ENCODE assay signal across 10 mouse cellular contexts in the genomic region with DNA sequence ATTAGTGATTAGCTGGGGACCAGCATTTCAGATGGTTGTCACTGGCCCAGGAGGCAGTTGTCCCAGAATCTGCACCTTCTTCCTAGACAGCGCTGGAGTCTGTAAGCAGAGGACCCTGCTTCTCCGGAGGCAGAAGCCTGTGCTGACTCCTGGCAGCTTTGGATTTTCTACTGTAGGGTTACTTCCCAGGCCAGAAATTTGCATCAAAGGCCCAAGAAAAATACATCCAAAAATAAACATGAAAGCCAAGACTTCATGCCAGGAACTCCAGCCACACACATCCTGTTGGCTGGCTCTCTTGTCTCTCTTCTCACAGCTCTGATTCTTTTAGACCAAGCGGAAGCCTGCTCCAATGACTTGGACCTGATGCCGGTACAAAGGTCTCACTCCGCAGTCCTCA.
DNase-seq lines count a peak whose midpoint lies in the region; ATAC-seq lines count a peak whose summit lies in the region.
"Had no signal": no experiment of that assay in that cellular context is flagged by ENCODE, and none has a peak within 500 bp of the region (broad histone marks: within the 10 kb centered on the region; RNA-seq: fewer than 3 reads in every experiment).

No protein-coding gene starts in this region.

- WGBS in limb, embryonic 13.5 days: 82% methylated on average over 5 of the region's 5 CpGs
- 91% methylated on average over 5 of the region's 5 CpGs for WGBS in limb, embryonic 10.5 days
- WGBS in intestine, embryonic 16.5 days: 72% methylated on average over 5 of the region's 5 CpGs

- no peaks in the 10 kb centered on the region for H3K36me3 ChIP-seq in limb, embryonic 13.5 days
- no peaks in the 10 kb centered on the region for H3K36me3 ChIP-seq in limb, embryonic 10.5 days
- H3K36me3 ChIP-seq in intestine, embryonic 16.5 days (ENCODE audit: control insufficient read depth, insufficient read depth, low read length): no peaks in the 10 kb centered on the region

- H3K9me3 ChIP-seq in limb, embryonic 13.5 days: no peaks in the 10 kb centered on the region
- H3K9me3 ChIP-seq in limb, embryonic 10.5 days (replicated peaks): no peaks in the 10 kb centered on the region
- no peaks in the 10 kb centered on the region for H3K9me3 ChIP-seq in intestine, embryonic 16.5 days (ENCODE audit: control insufficient read depth, low read length)

- H3K27ac ChIP-seq in limb, embryonic 13.5 days: no peak overlapping the region
- no peak overlapping the region; the same call in 1 of the 2 replicates for H3K27ac ChIP-seq in limb, embryonic 10.5 days
- H3K27ac ChIP-seq in intestine, embryonic 16.5 days (ENCODE audit: low read length): peak overlapping the region; percentile 5; the same call in 1 of the 2 replicates

- no peak overlapping the region for H3K4me3 ChIP-seq in limb, embryonic 13.5 days
- H3K4me3 ChIP-seq in limb, embryonic 10.5 days: no peak overlapping the region
- H3K4me3 ChIP-seq in intestine, embryonic 16.5 days (ENCODE audit: low read length): peak overlapping the region; percentile 10

- H3K4me1 ChIP-seq in limb, embryonic 13.5 days: peaks cover 22% of the 10 kb centered on the region
- H3K4me1 ChIP-seq in limb, embryonic 10.5 days: peaks cover 15% of the 10 kb centered on the region
- H3K4me1 ChIP-seq in intestine, embryonic 16.5 days (ENCODE audit: control insufficient read depth, insufficient read depth, low read length): peaks cover 3% of the 10 kb centered on the region; the same call in 1 of the 2 replicates

- ATAC-seq in limb, embryonic 13.5 days (ENCODE audit: low FRiP score, low read depth): no peak
- ATAC-seq in intestine, embryonic 16.5 days: no peak
- ATAC-seq: Patski had no signal

- H3K4me2 ChIP-seq in limb, embryonic 13.5 days (replicated peaks): 0 out of 2 replicates have a peak overlapping the region, but pooled peaks have one; percentile 17
- H3K4me2 ChIP-seq in intestine, embryonic 16.5 days (ENCODE audit: low read depth, low read length): peak overlapping the region; percentile 38; the same call in 1 of the 2 replicates

- H3K27me3 ChIP-seq in limb, embryonic 13.5 days: no peaks in the 10 kb centered on the region
- no peaks in the 10 kb centered on the region for H3K27me3 ChIP-seq in limb, embryonic 10.5 days (ENCODE audit: low read depth, poor library complexity, severe bottlenecking)
- no peaks in the 10 kb centered on the region for H3K27me3 ChIP-seq in intestine, embryonic 16.5 days (replicated peaks; ENCODE audit: control insufficient read depth, insufficient read depth, low read length)
- H3K27me3 ChIP-seq: Patski had no signal

- no peak for DNase-seq in limb, embryonic 10.5 days (ENCODE audit: low spot score)
- peak; percentile 69 for DNase-seq in heart, adult 8-10 months (ENCODE audit: low spot score)
- peak; percentile 40 for DNase-seq in lung, postnatal 14 days
- no peak for DNase-seq in frontal cortex, postnatal 14 days (ENCODE audit: low spot score in 2 of 2)
- no peak for DNase-seq in retina, embryonic 14.5 days (ENCODE audit: low spot score)
- DNase-seq in urinary bladder, postnatal 36 days (ENCODE audit: low spot score in 2 of 2): no peak
- DNase-seq: thymus, postnatal 14 days had no signal

- H3K9ac ChIP-seq in limb, embryonic 13.5 days: no peak overlapping the region
- H3K9ac ChIP-seq in intestine, embryonic 16.5 days (ENCODE audit: low read depth, low read length): 0 out of 2 replicates have a peak overlapping the region, but pooled peaks have one; percentile 29

Comparison
In these comparisons a context has a peak if more than half of its experiments do, and no peak if none do; other contexts are left out.
1. DNase-seq: peak in heart, adult 8-10 months (single experiment) and lung, postnatal 14 days (single experiment); none in limb, embryonic 10.5 days (single experiment), frontal cortex, postnatal 14 days (0 of 2), retina, embryonic 14.5 days (single experiment) and urinary bladder, postnatal 36 days (0 of 2).